In genomic region chr9:98863463-98863862, GRCm38 (mm10) we compare ENCODE assay signal across 17 mouse cellular contexts. TPM values are rescaled to one million over a fixed set of nuclear protein-coding genes. Genes with fewer than 3 reads are reported as not detected.
DNase-seq lines count a peak whose midpoint lies in the region; ATAC-seq lines count a peak whose summit lies in the region.
"Had no signal": no experiment of that assay in that cellular context is flagged by ENCODE, and none has a peak within 500 bp of the region (broad histone marks: within the 10 kb centered on the region; RNA-seq: fewer than 3 reads in every experiment).

No protein-coding gene starts in this region.

- H3K9me3 ChIP-seq in hindbrain, embryonic 13.5 days, result no peaks in the 10 kb centered on the region
- H3K9me3 ChIP-seq in heart, embryonic 12.5 days (replicated peaks), result peaks cover 3% of the 10 kb centered on the region; the same call in 1 of the 2 replicates
- H3K9me3 ChIP-seq: limb, embryonic 15.5 days; midbrain, embryonic 15.5 days had no signal

- no peak overlapping the region for H3K4me3 ChIP-seq in hindbrain, embryonic 13.5 days
- H3K4me3 ChIP-seq in heart, embryonic 12.5 days, result no peak overlapping the region
- H3K4me3 ChIP-seq: limb, embryonic 15.5 days; midbrain, embryonic 15.5 days had no signal

- H3K9ac ChIP-seq in hindbrain, embryonic 13.5 days, result no peak overlapping the region
- no peak overlapping the region for H3K9ac ChIP-seq in heart, embryonic 12.5 days
- H3K9ac ChIP-seq: limb, embryonic 15.5 days; midbrain, embryonic 15.5 days had no signal

- ATAC-seq in hindbrain, embryonic 13.5 days (ENCODE audit: low FRiP score), result no peak
- ATAC-seq in heart, embryonic 12.5 days (ENCODE audit: insufficient number of reproducible peaks, low FRiP score), result no peak
- ATAC-seq: inflammation-experienced regulatory T-cells, adult 6 months; midbrain, embryonic 15.5 days had no signal

- peaks cover 11% of the 10 kb centered on the region; the same call in 1 of the 2 replicates for H3K27me3 ChIP-seq in hindbrain, embryonic 13.5 days
- H3K27me3 ChIP-seq in heart, embryonic 12.5 days (replicated peaks), result peaks cover 29% of the 10 kb centered on the region
- H3K27me3 ChIP-seq: midbrain, embryonic 15.5 days had no signal

- peak; percentile 9 to 48 for DNase-seq in adrenal gland, adult (ENCODE audit: inconsistent age in 2 of 2, low spot score in 1 of 2)
- DNase-seq in adrenal gland, adult 8-10 months, result no peak
- DNase-seq in kidney, adult 9 months, result peak; percentile 14
- no peak for DNase-seq in kidney, postnatal 14 days
- DNase-seq in testis, postnatal 14 days (ENCODE audit: low spot score), result peak; percentile 17
- no peak for DNase-seq in testis, postnatal 10 days (ENCODE audit: low spot score)
- DNase-seq: cerebellum, adult 9-10 months; layer of hippocampus, adult 9-11 months; spleen, adult 18-20 months; thymus, adult 2 months had no signal

- H3K4me1 ChIP-seq in hindbrain, embryonic 13.5 days (replicated peaks), result no peaks in the 10 kb centered on the region
- H3K4me1 ChIP-seq in heart, embryonic 12.5 days (replicated peaks), result no peaks in the 10 kb centered on the region
- H3K4me1 ChIP-seq: limb, embryonic 15.5 days; midbrain, embryonic 15.5 days had no signal

- no peak overlapping the region for H3K27ac ChIP-seq in hindbrain, embryonic 13.5 days
- no peak overlapping the region for H3K27ac ChIP-seq in heart, embryonic 12.5 days (ENCODE audit: poor library complexity, severe bottlenecking)
- H3K27ac ChIP-seq: limb, embryonic 15.5 days; midbrain, embryonic 15.5 days had no signal

- H3K4me2 ChIP-seq in hindbrain, embryonic 13.5 days, result no peak overlapping the region
- H3K4me2 ChIP-seq in heart, embryonic 12.5 days, result no peak overlapping the region
- H3K4me2 ChIP-seq: limb, embryonic 15.5 days; midbrain, embryonic 15.5 days had no signal

- WGBS in hindbrain, embryonic 13.5 days, result 73% methylated on average over 3 of the region's 3 CpGs
- WGBS in heart, embryonic 12.5 days, result 67% methylated on average over 3 of the region's 3 CpGs

- no peaks in the 10 kb centered on the region for H3K36me3 ChIP-seq in hindbrain, embryonic 13.5 days
- H3K36me3 ChIP-seq in heart, embryonic 12.5 days, result no peaks in the 10 kb centered on the region
- H3K36me3 ChIP-seq: limb, embryonic 15.5 days; midbrain, embryonic 15.5 days had no signal

RNA-seq across cellular contexts. Expression of gene Prr23a3, which starts 1.1 kb away (rescaled TPM):
- total RNA-seq in adrenal gland, adult 8-10 months (2022), result not detected
- polyA plus RNA-seq in hindbrain, embryonic 13.5 days (2015; fragmentation: Nextera tagmentation; extraction: Ambion mirVana), result 0.14 TPM in 1 of 2 replicates, not detected in the other
- polyA plus RNA-seq in heart, embryonic 12.5 days (2016; fragmentation: Nextera tagmentation; extraction: Ambion mirVana), result 0.15 TPM in 1 of 2 replicates, not detected in the other
- total RNA-seq: gastrocnemius, adult 8-10 months had no signal
- polyA plus RNA-seq: heart, embryonic 14.5 days; inflammation-experienced regulatory T-cells, adult 6 months; limb, embryonic 15.5 days; midbrain, embryonic 15.5 days; thymus, adult 2 months had no signal

RNA-seq across cellular contexts. Expression of gene Prr23a2, which starts 7.2 kb away (rescaled TPM):
- total RNA-seq in adrenal gland, adult 8-10 months (2022), result not detected
- polyA plus RNA-seq in hindbrain, embryonic 13.5 days (2015; fragmentation: Nextera tagmentation; extraction: Ambion mirVana), result not detected in 2 replicates
- polyA plus RNA-seq in heart, embryonic 12.5 days (2016; fragmentation: Nextera tagmentation; extraction: Ambion mirVana), result not detected in 2 replicates
- total RNA-seq: gastrocnemius, adult 8-10 months had no signal
- polyA plus RNA-seq: heart, embryonic 14.5 days; inflammation-experienced regulatory T-cells, adult 6 months; limb, embryonic 15.5 days; midbrain, embryonic 15.5 days; thymus, adult 2 months had no signal

RNA-seq across cellular contexts. Expression of gene Prr23a1, which starts 21.2 kb away (rescaled TPM):
- total RNA-seq in adrenal gland, adult 8-10 months (2022), result not detected
- 0.23 TPM in 1 of 2 replicates, not detected in the other for polyA plus RNA-seq in hindbrain, embryonic 13.5 days (2015; fragmentation: Nextera tagmentation; extraction: Ambion mirVana)
- not detected in 2 replicates for polyA plus RNA-seq in heart, embryonic 12.5 days (2016; fragmentation: Nextera tagmentation; extraction: Ambion mirVana)
- total RNA-seq: gastrocnemius, adult 8-10 months had no signal
- polyA plus RNA-seq: heart, embryonic 14.5 days; inflammation-experienced regulatory T-cells, adult 6 months; limb, embryonic 15.5 days; midbrain, embryonic 15.5 days; thymus, adult 2 months had no signal

RNA-seq across cellular contexts. Expression of gene 7420426K07Rik, which starts 39.5 kb away (rescaled TPM):
- not detected for total RNA-seq in adrenal gland, adult 8-10 months (2022)
- not detected in 2 replicates for polyA plus RNA-seq in hindbrain, embryonic 13.5 days (2015; fragmentation: Nextera tagmentation; extraction: Ambion mirVana)
- not detected in 2 replicates for polyA plus RNA-seq in heart, embryonic 12.5 days (2016; fragmentation: Nextera tagmentation; extraction: Ambion mirVana)
- total RNA-seq: gastrocnemius, adult 8-10 months had no signal
- polyA plus RNA-seq: heart, embryonic 14.5 days; inflammation-experienced regulatory T-cells, adult 6 months; limb, embryonic 15.5 days; midbrain, embryonic 15.5 days; thymus, adult 2 months had no signal

Comparison
In these comparisons a context has a peak if more than half of its experiments do, and no peak if none do; other contexts are left out.
1. DNase-seq: peak in adrenal gland, adult (2 of 2), kidney, adult 9 months (single experiment) and testis, postnatal 14 days (single experiment); none in adrenal gland, adult 8-10 months (single experiment), kidney, postnatal 14 days (single experiment) and testis, postnatal 10 days (single experiment).